10 mouse cellular contexts compared by ENCODE assay signal in the genomic region with DNA sequence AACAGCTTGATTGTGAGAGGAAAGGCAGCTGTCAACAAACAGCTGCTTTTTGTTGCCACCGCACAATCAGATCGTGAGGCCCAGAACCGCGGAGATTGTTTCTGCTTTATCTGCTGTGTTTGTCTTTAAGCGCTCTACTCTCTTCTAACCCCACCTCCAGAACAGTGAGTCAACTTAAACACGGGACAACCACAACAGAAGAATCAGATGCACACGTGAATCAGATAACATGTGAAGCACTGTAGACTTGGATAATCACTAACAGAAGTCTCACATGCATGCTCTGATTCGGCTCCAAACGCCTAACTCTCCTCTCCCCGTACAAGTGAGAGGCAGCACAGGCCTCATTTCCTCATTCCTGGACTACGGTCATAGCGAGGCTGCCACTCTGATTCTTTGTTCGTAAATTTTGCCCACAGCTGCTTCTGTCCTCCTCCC.
DNase-seq lines count a peak whose midpoint lies in the region; ATAC-seq lines count a peak whose summit lies in the region.
"Had no signal": no experiment of that assay in that cellular context is flagged by ENCODE, and none has a peak within 500 bp of the region (broad histone marks: within the 10 kb centered on the region; RNA-seq: fewer than 3 reads in every experiment).

No protein-coding gene starts in this region.

- H3K36me3 ChIP-seq in heart, embryonic 10.5 days: no peaks in the 10 kb centered on the region
- no peaks in the 10 kb centered on the region for H3K36me3 ChIP-seq in midbrain, embryonic 16.5 days (ENCODE audit: control insufficient read depth, insufficient read depth, low read length)

- no peaks in the 10 kb centered on the region for H3K27me3 ChIP-seq in heart, embryonic 10.5 days (ENCODE audit: insufficient read depth, poor library complexity, severe bottlenecking)
- no peaks in the 10 kb centered on the region for H3K27me3 ChIP-seq in midbrain, embryonic 16.5 days (ENCODE audit: control insufficient read depth, insufficient read depth, low read depth, low read length)
- H3K27me3 ChIP-seq: megakaryocyte, embryonic 14.5 days had no signal

- no peaks in the 10 kb centered on the region for H3K9me3 ChIP-seq in heart, embryonic 10.5 days
- no peaks in the 10 kb centered on the region for H3K9me3 ChIP-seq in midbrain, embryonic 16.5 days (replicated peaks; ENCODE audit: control insufficient read depth, low read length, poor library complexity, severe bottlenecking)
- H3K9me3 ChIP-seq: megakaryocyte, embryonic 14.5 days had no signal

- no peak for ATAC-seq in midbrain, embryonic 16.5 days
- ATAC-seq in frontal cortex, adult (ENCODE audit: low TSS enrichment): no peak

- H3K4me3 ChIP-seq in heart, embryonic 10.5 days: peak overlapping the region; percentile 19; the same call in 1 of the 2 replicates
- H3K4me3 ChIP-seq in midbrain, embryonic 16.5 days (ENCODE audit: low read depth, low read length): no peak overlapping the region
- H3K4me3 ChIP-seq: heart, adult 2 months; megakaryocyte, embryonic 14.5 days had no signal

- peaks cover 15% of the 10 kb centered on the region for H3K4me1 ChIP-seq in heart, embryonic 10.5 days
- H3K4me1 ChIP-seq in midbrain, embryonic 16.5 days (ENCODE audit: control insufficient read depth, insufficient read depth, low read length): no peaks in the 10 kb centered on the region

- peak; percentile 34 for DNase-seq in urinary bladder, postnatal 14 days (ENCODE audit: low spot score)
- DNase-seq in urinary bladder, postnatal 25 days (ENCODE audit: low spot score): no peak
- DNase-seq in heart, embryonic 10.5 days (ENCODE audit: low spot score): no peak
- peak; percentile 11 to 13 for DNase-seq in kidney, postnatal 36 days
- DNase-seq in cerebellum, adult 11-12 months: no peak
- no peak for DNase-seq in frontal cortex, postnatal 25 days (ENCODE audit: low spot score in 2 of 2)

- 23% methylated on average over 13 of the region's 13 CpGs for WGBS in heart, embryonic 10.5 days
- WGBS in midbrain, embryonic 16.5 days: 69% methylated on average over 13 of the region's 13 CpGs

- no peak overlapping the region for H3K4me2 ChIP-seq in midbrain, embryonic 16.5 days (ENCODE audit: low read length)

- H3K9ac ChIP-seq in midbrain, embryonic 16.5 days (ENCODE audit: low read depth, low read length): no peak overlapping the region

- H3K27ac ChIP-seq in heart, embryonic 10.5 days: peak overlapping the region; percentile 73
- H3K27ac ChIP-seq in midbrain, embryonic 16.5 days (ENCODE audit: low read length): no peak overlapping the region
- H3K27ac ChIP-seq: heart, adult 2 months had no signal

Comparison
In these comparisons a context has a peak if more than half of its experiments do, and no peak if none do; other contexts are left out.
1. DNase-seq: peak in urinary bladder, postnatal 14 days (single experiment) and kidney, postnatal 36 days (2 of 2); none in urinary bladder, postnatal 25 days (single experiment), heart, embryonic 10.5 days (single experiment), cerebellum, adult 11-12 months (single experiment) and frontal cortex, postnatal 25 days (0 of 2).